Mouse (Mus musculus) small intestine, adult 2 months (tissue): ENCODE data around the gene Rabggtb.

ENCODE experiments used
- CTCF ChIP-seq: fragments of 200-500 bp; IDR thresholded peaks from 2 replicates; pipeline ENCODE4 v1.5.1; 2012; ENCODE audit warnings: low read depth, mild to moderate bottlenecking, control low read depth, inconsistent platforms, low read length, moderate library complexity, mixed read lengths; ENCODE audit not compliant: insufficient replicate concordance, insufficient read length; ENCODE audit errors: extremely low read depth
- POLR2A ChIP-seq: fragments of 200-500 bp; IDR thresholded peaks from 2 replicates; pipeline ENCODE4 v1.6.1; 2012; ENCODE audit warnings: low read depth, mild to moderate bottlenecking, control low read depth, inconsistent platforms, low read length, moderate library complexity

GRCm38 (mm10) chr3:153886296-153886695, 26.5 kb downstream of the Rabggtb start:
- TF ChIP-seq CTCF (no peak), POLR2A (no peak)
